Mouse (Mus musculus) heart, adult 2 months (tissue): ENCODE results near the gene Sdha. TPM values are rescaled to one million over a fixed set of nuclear protein-coding genes. Genes with fewer than 3 reads are reported as not detected.
A peak's percentile ranks its signal among the peaks of the same experiment; 100 is the strongest.

Experiments
- DNase-seq, 2 experiments: peaks; one replicate each; pipeline ENCODE4 v3.0.0; 2021
- H3K27ac ChIP-seq: fragments of 200-600 bp; 2 replicates; pipeline ENCODE4 v1.8.1; 2022
- H3K27me3 ChIP-seq: fragments of 200-500 bp; 2 replicates; pipeline ENCODE4 v1.6.1; 2012; ENCODE audit warnings: mild to moderate bottlenecking, low read length, inconsistent platforms, mixed read lengths; ENCODE audit not compliant: control insufficient read depth, insufficient read depth
- H3K36me3 ChIP-seq: fragments of 200-500 bp; 2 replicates; pipeline ENCODE4 v1.6.1; 2012; ENCODE audit warnings: low read length, inconsistent platforms; ENCODE audit not compliant: control insufficient read depth, insufficient read depth
- H3K4me1 ChIP-seq: fragments of 200-500 bp; 2 replicates; pipeline ENCODE4 v1.6.1; 2011; ENCODE audit warnings: low read length; ENCODE audit not compliant: control insufficient read depth, insufficient read depth
- H3K4me3 ChIP-seq: fragments of 200-600 bp; 2 replicates; pipeline ENCODE4 v1.8.1; 2022
- H3K79me2 ChIP-seq: fragments of 200-500 bp; replicated peaks from 2 replicates; pipeline ENCODE4 v1.6.1; 2012; ENCODE audit warnings: mild to moderate bottlenecking, inconsistent platforms, low read length, moderate library complexity, mixed read lengths; ENCODE audit not compliant: control insufficient read depth, insufficient read depth
- H3K9ac ChIP-seq: fragments of 200-500 bp; 2 replicates; pipeline ENCODE4 v1.6.1; 2012; ENCODE audit warnings: low read depth, mild to moderate bottlenecking, control low read depth, inconsistent platforms, low read length, mixed read lengths
- CTCF ChIP-seq: fragments of 200-600 bp; IDR thresholded peaks from 2 replicates; pipeline ENCODE4 v1.8.1; 2022; ENCODE audit warnings: antibody characterized with exemption, mild to moderate bottlenecking, moderate library complexity
- EP300 ChIP-seq: fragments of 200-500 bp; IDR thresholded peaks from 2 replicates; pipeline ENCODE4 v1.6.1; 2011; ENCODE audit warnings: low read depth, low read length, control low read depth; ENCODE audit not compliant: insufficient read depth
- POLR2A ChIP-seq: fragments of 200-500 bp; IDR thresholded peaks from 2 replicates; pipeline ENCODE4 v1.6.1; 2011; ENCODE audit warnings: mild to moderate bottlenecking, low read depth, low read length, control low read depth; ENCODE audit not compliant: insufficient read depth
- WGBS: fragments of 180-500 bp; shearing (Covaris S2); methylation state at CpG from one replicate; pipeline ENCODE4 v1.1.7; 2018; 5-methylcytosine and 5-hydroxymethylcytosine counted together
- intact Hi-C: fragments of 180-260 bp; cut with DNase I; formaldehyde crosslinking; loops from one replicate; pipeline ENCODE4 v1.15.1; 2025
- polyA plus RNA-seq: library from polyadenylated mRNA; depleted of rRNA; stranded (reverse); fragments of >200 nt; gene quantifications from 2 replicates; pipeline ENCODE4 v1.2.3, GENCODE M21; 2012; rRNA removed
- total RNA-seq, 2 experiments: library from RNA; stranded (reverse); gene quantifications; 2 replicates each; pipeline ENCODE4 v1.2.3; 2021

The Sdha gene
- total and polyA plus RNA-seq, 3 experiments: 687 to 1,571 (median 1,363) TPM

GRCm38 (mm10) chr13:74300925-74301606, 49.0 kb downstream of the Sdha start:
- no peaks in the 10 kb centered on the region for H3K27me3 ChIP-seq
- H3K9ac ChIP-seq: no peak overlapping the region
- H3K79me2 ChIP-seq: no peaks in the 10 kb centered on the region
- WGBS: 27% methylated on average over 4 of the region's 4 CpGs
- TF ChIP-seq EP300 (peak; percentile 88), POLR2A (no peak), CTCF (peak; percentile 95)
- peak; percentile 58 to 78 for DNase-seq
- no peaks in the 10 kb centered on the region for H3K36me3 ChIP-seq
- intact Hi-C loops: loop anchor here (1.0 to 10.0 kb wide), 6 partner anchors 94 to 586 kb away; partner anchors contain the start of gene Exoc3
- no peaks in the 10 kb centered on the region for H3K4me1 ChIP-seq
- H3K4me3 ChIP-seq: no peak overlapping the region
- no peak overlapping the region for H3K27ac ChIP-seq

- DNase-seq: no peak
- WGBS: 61% methylated on average over 7 of the region's 7 CpGs
- Histone ChIP-seq H3K36me3 (no peaks in the 10 kb centered on the region), H3K79me2 (no peaks in the 10 kb centered on the region), H3K27me3 (no peaks in the 10 kb centered on the region), H3K27ac (no peak overlapping the region), H3K4me1 (no peaks in the 10 kb centered on the region), H3K9ac (no peak overlapping the region), H3K4me3 (no peak overlapping the region)
- TF ChIP-seq CTCF (no peak), EP300 (no peak), POLR2A (no peak)
- intact Hi-C loops: loop anchor here (5.0 kb wide), 1 partner anchor 49 kb away; no protein-coding TSS in a partner anchor
Observed at GRCm38 (mm10) chr13:74296376-74296775, 53.7 kb downstream of the Sdha start.

- 2% methylated on average over 27 of the region's 27 CpGs for WGBS
Observed at GRCm38 (mm10) chr13:74292167-74292566, 57.9 kb downstream of the Sdha start, which contains the start of gene Ahrr. TSS of gene Ahrr (minus strand) at chr13:74292331.

GRCm38 (mm10) chr13:74289646-74290045, 60.4 kb downstream of the Sdha start:
- H3K9ac ChIP-seq: no peak overlapping the region
- intact Hi-C loops: no loop called here
- no peak overlapping the region for H3K27ac ChIP-seq
- DNase-seq: no peak
- H3K4me3 ChIP-seq: no peak overlapping the region
- H3K27me3 ChIP-seq: no peaks in the 10 kb centered on the region
- H3K36me3 ChIP-seq: no peaks in the 10 kb centered on the region
- H3K79me2 ChIP-seq: no peaks in the 10 kb centered on the region
- no peaks in the 10 kb centered on the region for H3K4me1 ChIP-seq
- TF ChIP-seq CTCF (no peak), EP300 (no peak), POLR2A (no peak)
- WGBS: 66% methylated on average over 5 of the region's 5 CpGs

More at GRCm38 (mm10) chr13:74292167-74292566, 57.9 kb downstream of the Sdha start, which contains the start of gene Ahrr:
- peak; percentile 55 to 67 for DNase-seq
- no peaks in the 10 kb centered on the region for H3K79me2 ChIP-seq
- intact Hi-C loops: no loop called here
- TF ChIP-seq POLR2A (no peak), CTCF (peak; percentile 71), EP300 (no peak)
- no peak within 1 kb of the TSS for H3K27ac ChIP-seq
- H3K36me3 ChIP-seq: no peaks in the 10 kb centered on the region
- no peaks in the 10 kb centered on the region for H3K27me3 ChIP-seq
- H3K4me3 ChIP-seq: no peak within 1 kb of the TSS
- H3K4me1 ChIP-seq: no peaks in the 10 kb centered on the region
- H3K9ac ChIP-seq: no peak within 1 kb of the TSS

GRCm38 (mm10) chr13:74282299-74282698, 67.8 kb downstream of the Sdha start:
- no peak for DNase-seq
- 81% methylated on average over 2 of the region's 2 CpGs for WGBS
- Histone ChIP-seq H3K4me1 (no peaks in the 10 kb centered on the region), H3K4me3 (no peak overlapping the region), H3K79me2 (no peaks in the 10 kb centered on the region), H3K9ac (no peak overlapping the region), H3K27me3 (no peaks in the 10 kb centered on the region), H3K36me3 (no peaks in the 10 kb centered on the region), H3K27ac (no peak overlapping the region)
- TF ChIP-seq CTCF (no peak), POLR2A (no peak), EP300 (no peak)
- intact Hi-C loops: no loop called here

GRCm38 (mm10) chr13:74275726-74276125, 74.4 kb downstream of the Sdha start:
- Histone ChIP-seq H3K79me2 (no peaks in the 10 kb centered on the region), H3K4me1 (no peaks in the 10 kb centered on the region), H3K9ac (no peak overlapping the region), H3K36me3 (no peaks in the 10 kb centered on the region), H3K27ac (no peak overlapping the region), H3K4me3 (no peak overlapping the region), H3K27me3 (no peaks in the 10 kb centered on the region)
- DNase-seq: no peak
- TF ChIP-seq EP300: no peak
- no peak for TF ChIP-seq POLR2A
- no peak for TF ChIP-seq CTCF
- intact Hi-C loops: no loop called here
- 39% methylated on average over 4 of the region's 4 CpGs for WGBS

Other genes with a start within 250 kb of the Sdha start
- gene Slc9a3, start 228.8 kb downstream of the Sdha start, total RNA-seq: under 1 TPM; 0.21 to 0.48 TPM
- gene Slc9a3, start 228.8 kb downstream of the Sdha start, polyA plus RNA-seq: 0.47 and 0.51 TPM in 2 replicates
- gene Exoc3, start 141.5 kb downstream of the Sdha start, total RNA-seq: 10 to 100 TPM; 47.5 to 54.1 TPM
- gene Exoc3, start 141.5 kb downstream of the Sdha start, polyA plus RNA-seq: 51.2 and 69.8 TPM in 2 replicates
- gene Ahrr, start 57.9 kb downstream of the Sdha start, total RNA-seq: under 1 TPM; 0.89 to 0.91 TPM
- gene Ahrr, start 57.9 kb downstream of the Sdha start, polyA plus RNA-seq: 1.2 and 2.7 TPM in 2 replicates
- gene Pdcd6, start 32.7 kb downstream of the Sdha start, total RNA-seq: 10 to 100 TPM; 40.2 to 43.5 TPM
- 51.0 and 84.2 TPM in 2 replicates for gene Pdcd6, start 32.7 kb downstream of the Sdha start, polyA plus RNA-seq
- 10 to 100 TPM; 51.3 to 53.5 TPM for gene Ccdc127, start within 50 bp of the Sdha start, total RNA-seq
- gene Ccdc127, start within 50 bp of the Sdha start, polyA plus RNA-seq: 5.5 and 7.5 TPM in 2 replicates
- gene Lrrc14b, start 13.7 kb upstream of the Sdha start, total RNA-seq: 10 to 100 TPM; 69.4 to 75.1 TPM
- gene Lrrc14b, start 13.7 kb upstream of the Sdha start, polyA plus RNA-seq: 99.4 and 167 TPM in 2 replicates
- gene Zfp72, start 40.6 kb upstream of the Sdha start, total RNA-seq: 1 to 10 TPM; 2.5 to 2.9 TPM
- 0.39 and 1.4 TPM in 2 replicates for gene Zfp72, start 40.6 kb upstream of the Sdha start, polyA plus RNA-seq
- gene Ftl1-ps1, start 49.4 kb upstream of the Sdha start, total RNA-seq: 100 to 1,000 TPM; 277 to 342 TPM
- 12.6 and 14.6 TPM in 2 replicates for gene Ftl1-ps1, start 49.4 kb upstream of the Sdha start, polyA plus RNA-seq
- gene Zfp825, start 143.7 kb upstream of the Sdha start, total RNA-seq: 1 to 10 TPM; 5.2 to 5.6 TPM
- 2.1 and 4.3 TPM in 2 replicates for gene Zfp825, start 143.7 kb upstream of the Sdha start, polyA plus RNA-seq